Mouse (Mus musculus) limb, embryonic 14.5 days (tissue): ENCODE results near the gene Pigb. TPM values are rescaled to one million over a fixed set of nuclear protein-coding genes. Genes with fewer than 3 reads are reported as not detected.

Source experiments
- ATAC-seq: fragments of 200-750 bp; cut with Nextera tagmentation; 2 replicates; pipeline ENCODE4 v1.8.0; 2017; ENCODE audit warnings: low read depth, moderate number of reproducible peaks, moderate TSS enrichment; ENCODE audit not compliant: low FRiP score
- DNase-seq: peaks from one replicate; pipeline ENCODE4 v3.0.0-alpha.2; 2015; ENCODE audit warnings: low spot score
- H3K27ac ChIP-seq: fragments of 300-500 bp; sonication (generic); replicated peaks from 2 replicates; pipeline ENCODE4 v1.5.1; 2014; ENCODE audit warnings: low read depth, mild to moderate bottlenecking, low read length, moderate library complexity, mixed read lengths
- H3K27me3 ChIP-seq: fragments of 300-500 bp; sonication (generic); 2 replicates; pipeline ENCODE4 v1.6.1; 2014; ENCODE audit warnings: low read length, mixed read lengths; ENCODE audit not compliant: control insufficient read depth, insufficient read depth
- H3K36me3 ChIP-seq: fragments of 300-500 bp; sonication (generic); 2 replicates; pipeline ENCODE4 v1.6.1; 2014; ENCODE audit warnings: mild to moderate bottlenecking, low read length, moderate library complexity, mixed read lengths; ENCODE audit not compliant: control insufficient read depth, insufficient read depth
- H3K4me1 ChIP-seq: fragments of 300-500 bp; sonication (generic); 2 replicates; pipeline ENCODE4 v1.6.1; 2014; ENCODE audit warnings: antibody characterized with exemption, low read length, mixed read lengths; ENCODE audit not compliant: control insufficient read depth, insufficient read depth
- H3K4me2 ChIP-seq: fragments of 300-500 bp; sonication (generic); replicated peaks from 2 replicates; pipeline ENCODE4 v1.6.1; 2014; ENCODE audit warnings: low read depth, mild to moderate bottlenecking, low read length, moderate library complexity; ENCODE audit not compliant: severe bottlenecking
- H3K4me3 ChIP-seq: fragments of 300-500 bp; sonication (generic); replicated peaks from 2 replicates; pipeline ENCODE4 v1.5.1; 2014; ENCODE audit warnings: low read length
- H3K9ac ChIP-seq: fragments of 300-500 bp; sonication (generic); 2 replicates; pipeline ENCODE4 v1.6.1; 2014; ENCODE audit warnings: mild to moderate bottlenecking, low read depth, low read length, moderate library complexity; ENCODE audit not compliant: severe bottlenecking
- H3K9me3 ChIP-seq: fragments of 300-500 bp; sonication (generic); 2 replicates; pipeline ENCODE4 v1.6.1; 2016; ENCODE audit warnings: low read length; ENCODE audit not compliant: control insufficient read depth
- POLR2A ChIP-seq: fragments of 200-500 bp; IDR thresholded peaks from 2 replicates; pipeline ENCODE4 v1.8.0; 2012; ENCODE audit warnings: inconsistent platforms, mild to moderate bottlenecking, moderate library complexity, borderline replicate concordance; ENCODE audit not compliant: insufficient read depth, insufficient read length; ENCODE audit errors: extremely low read depth
- WGBS: fragments of 180-500 bp; shearing (Covaris S2); extraction: QIAGEN DNeasy Blood & Tissue Kit; methylation state at CpG from one replicate; pipeline ENCODE4 v1.1.7; 2014; 5-methylcytosine and 5-hydroxymethylcytosine counted together
- polyA plus RNA-seq, 2 experiments: library from polyadenylated mRNA; depleted of rRNA in 1 of 2; stranded (reverse) in 1 of 2; unstranded in 1 of 2; fragments of >200 nt; fragmentation: Nextera tagmentation in 1 of 2; extraction: Ambion mirVana in 1 of 2; gene quantifications; 2 replicates each; pipeline versions ENCODE4 v1.2.1 to v1.2.3; 2012 to 2014

The Pigb gene
- polyA plus RNA-seq, 2 experiments, result 15.2 to 20.8 TPM

DNA sequence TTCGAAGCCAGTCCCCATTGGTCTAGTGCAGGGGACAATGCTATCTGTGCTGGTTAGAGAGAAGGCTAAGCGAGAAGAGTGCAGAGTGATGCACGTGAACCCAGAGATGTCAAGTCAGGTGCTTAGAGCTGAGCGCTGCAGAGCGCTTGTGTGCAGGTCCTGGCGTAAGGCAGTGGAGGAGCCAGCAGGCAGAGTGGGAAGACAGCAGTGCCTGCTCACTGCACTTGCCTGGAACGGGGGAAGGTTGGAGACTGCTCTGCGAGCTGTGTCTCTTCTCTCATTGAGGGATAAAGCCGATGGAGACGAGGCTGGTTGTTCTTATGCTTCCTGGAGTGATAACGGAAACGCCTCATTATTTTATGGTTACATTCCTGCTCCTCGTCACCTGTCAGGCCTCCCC, 25.5 kb downstream of the Pigb start:
- no peaks in the 10 kb centered on the region for H3K4me1 ChIP-seq
- H3K4me2 ChIP-seq, result no peak overlapping the region
- H3K36me3 ChIP-seq, result peaks cover 84% of the 10 kb centered on the region
- 76% methylated on average over 13 of the region's 13 CpGs for WGBS
- no peak overlapping the region for H3K4me3 ChIP-seq
- H3K9ac ChIP-seq, result no peak overlapping the region
- no peak for TF ChIP-seq POLR2A
- DNase-seq (no peak), ATAC-seq (no peak)
- no peaks in the 10 kb centered on the region for H3K27me3 ChIP-seq
- no peak overlapping the region for H3K27ac ChIP-seq
- H3K9me3 ChIP-seq, result no peaks in the 10 kb centered on the region

DNA sequence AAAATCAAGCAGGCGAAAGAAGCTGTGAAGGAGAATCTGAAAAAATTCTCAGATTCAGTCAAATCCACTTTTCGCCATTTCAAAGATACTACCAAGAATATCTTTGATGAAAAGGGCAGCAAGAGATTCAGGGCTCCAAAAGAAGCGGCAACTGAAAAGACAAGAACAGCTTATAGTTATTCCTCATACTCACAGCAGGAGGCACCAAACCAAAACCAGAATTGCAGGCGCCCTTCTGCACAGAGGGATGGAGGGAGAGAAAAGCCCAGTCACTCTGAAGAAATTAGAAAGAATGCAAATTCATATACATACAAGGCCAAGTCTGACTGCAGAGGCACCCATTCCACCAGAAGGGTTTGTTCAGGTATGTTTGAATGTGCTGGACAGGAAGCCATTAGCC, 27.5 kb downstream of the Pigb start:
- no peak for TF ChIP-seq POLR2A
- no peak for DNase-seq
- no peaks in the 10 kb centered on the region for H3K27me3 ChIP-seq
- H3K4me3 ChIP-seq, result no peak overlapping the region
- H3K27ac ChIP-seq, result no peak overlapping the region
- 91% methylated on average over 4 of the region's 4 CpGs for WGBS
- H3K36me3 ChIP-seq, result peaks cover 64% of the 10 kb centered on the region
- H3K4me2 ChIP-seq, result no peak overlapping the region
- no peaks in the 10 kb centered on the region for H3K9me3 ChIP-seq
- ATAC-seq, result no peak
- H3K4me1 ChIP-seq, result no peaks in the 10 kb centered on the region
- no peak overlapping the region for H3K9ac ChIP-seq

DNA sequence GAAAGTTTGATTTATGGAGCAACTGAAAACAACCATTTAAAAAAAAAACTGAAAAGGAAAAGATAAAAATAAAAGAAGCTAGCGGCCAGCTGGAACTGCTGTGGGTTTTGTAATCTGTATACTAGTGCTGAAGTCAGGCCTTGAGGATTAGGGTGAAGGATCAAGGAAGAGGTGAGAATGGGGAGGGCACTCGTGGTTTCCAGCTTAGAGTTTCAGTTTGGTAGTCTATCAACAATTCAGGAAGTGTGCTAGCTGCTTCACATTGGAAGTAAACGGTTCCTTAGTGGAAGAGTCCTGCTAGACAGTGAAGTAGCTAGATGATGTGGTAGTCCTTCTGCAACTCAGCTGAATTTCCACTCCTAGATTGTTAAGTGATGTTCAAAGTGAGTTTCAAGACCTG, 31.8 kb downstream of the Pigb start:
- Histone ChIP-seq H3K4me2 (no peak overlapping the region), H3K4me1 (no peaks in the 10 kb centered on the region), H3K27ac (no peak overlapping the region), H3K4me3 (no peak overlapping the region), H3K9ac (no peak overlapping the region), H3K27me3 (no peaks in the 10 kb centered on the region), H3K9me3 (no peaks in the 10 kb centered on the region), H3K36me3 (peaks cover 38% of the 10 kb centered on the region)
- ATAC-seq (no peak), DNase-seq (no peak)
- no peak for TF ChIP-seq POLR2A
- 70% methylated on average over 3 of the region's 3 CpGs for WGBS

DNA sequence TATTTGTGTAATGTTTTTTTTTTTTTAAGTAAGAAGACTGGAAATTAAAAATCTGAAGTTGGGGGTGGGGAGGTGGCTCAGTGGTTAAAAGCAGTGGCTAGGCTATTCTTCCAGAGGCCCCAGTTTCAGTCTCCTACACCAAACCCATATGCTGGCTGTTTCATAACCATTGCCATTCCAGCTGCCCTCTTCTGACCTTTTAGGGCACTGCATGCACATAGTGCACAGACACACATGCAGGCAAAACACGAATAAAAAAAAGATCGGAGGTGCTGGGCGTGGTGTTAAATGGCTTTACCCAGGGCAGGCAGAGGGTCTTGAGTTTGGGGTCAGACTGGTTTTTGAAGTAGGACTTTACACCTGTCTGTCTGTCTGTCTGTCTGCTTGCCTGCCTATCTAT, 34.0 kb downstream of the Pigb start:
- DNase-seq (no peak), ATAC-seq (no peak)
- Histone ChIP-seq H3K9ac (no peak overlapping the region), H3K4me2 (no peak overlapping the region), H3K9me3 (no peaks in the 10 kb centered on the region), H3K27me3 (no peaks in the 10 kb centered on the region), H3K36me3 (peaks cover 26% of the 10 kb centered on the region), H3K4me3 (no peak overlapping the region), H3K4me1 (no peaks in the 10 kb centered on the region), H3K27ac (no peak overlapping the region)
- TF ChIP-seq POLR2A, result no peak
- 96% methylated on average over 3 of the region's 3 CpGs for WGBS

DNA sequence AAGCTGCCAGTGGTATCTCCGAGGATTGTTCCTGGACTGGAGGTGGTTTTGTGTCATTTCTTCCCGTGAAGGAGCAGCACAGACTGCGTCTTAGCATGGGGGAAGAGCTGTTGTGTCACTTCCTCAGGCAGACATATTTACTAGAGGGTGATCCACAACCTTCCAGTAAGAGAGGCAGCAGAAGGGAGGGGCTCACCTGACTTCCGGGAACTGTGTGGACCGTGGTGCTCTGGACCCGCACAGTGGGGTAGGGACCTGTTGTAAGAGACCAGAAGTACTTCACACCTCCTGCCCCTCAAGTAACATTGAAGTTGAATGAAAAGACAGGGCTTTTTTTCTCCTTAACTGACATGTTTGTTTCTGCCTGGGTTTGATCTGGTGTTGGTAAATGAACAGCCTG, 35.1 kb downstream of the Pigb start:
- peaks cover 17% of the 10 kb centered on the region for H3K36me3 ChIP-seq
- H3K27ac ChIP-seq, result no peak overlapping the region
- no peak for TF ChIP-seq POLR2A
- 89% methylated on average over 6 of the region's 6 CpGs for WGBS
- no peak overlapping the region for H3K4me3 ChIP-seq
- H3K9ac ChIP-seq, result no peak overlapping the region
- no peaks in the 10 kb centered on the region for H3K4me1 ChIP-seq
- no peaks in the 10 kb centered on the region for H3K27me3 ChIP-seq
- H3K9me3 ChIP-seq, result no peaks in the 10 kb centered on the region
- H3K4me2 ChIP-seq, result no peak overlapping the region
- ATAC-seq (no peak), DNase-seq (no peak)

DNA sequence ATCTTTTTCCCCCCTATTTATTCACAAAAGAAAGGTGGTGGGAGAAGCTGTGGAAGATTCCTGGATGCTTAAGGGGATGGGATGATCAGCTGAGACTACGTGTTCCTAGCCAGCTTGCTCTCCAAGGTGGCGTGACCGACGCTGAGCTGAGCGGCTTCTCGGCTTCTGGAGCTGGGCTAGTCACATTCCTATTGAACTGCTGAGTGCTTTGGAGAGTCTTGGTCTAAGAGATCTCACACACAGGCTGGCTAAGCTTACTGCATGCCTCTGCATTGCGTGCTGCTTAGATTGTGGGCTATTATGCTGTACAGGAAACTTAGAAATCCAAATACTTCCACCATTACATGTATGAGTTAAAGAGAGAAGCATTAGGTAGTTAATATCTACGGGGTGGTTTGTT, 36.1 kb downstream of the Pigb start:
- no peak for TF ChIP-seq POLR2A

More for the DNA sequence above, 36.1 kb downstream of the Pigb start:
- Histone ChIP-seq H3K9me3 (no peaks in the 10 kb centered on the region), H3K4me2 (no peak overlapping the region), H3K4me3 (no peak overlapping the region), H3K4me1 (no peaks in the 10 kb centered on the region), H3K27me3 (no peaks in the 10 kb centered on the region), H3K9ac (no peak overlapping the region), H3K36me3 (peaks cover 13% of the 10 kb centered on the region), H3K27ac (no peak overlapping the region)
- DNase-seq (no peak), ATAC-seq (no peak)
- WGBS, result 77% methylated on average over 8 of the region's 8 CpGs
